Mouse (Mus musculus): ENCODE measurements around the gene Pfn4. TPM values are rescaled to one million over a fixed set of nuclear protein-coding genes. Genes with fewer than 3 reads are reported as not detected.

Pfn4 gene
- total and polyA plus RNA-seq, 3 experiments: not detected

DNA sequence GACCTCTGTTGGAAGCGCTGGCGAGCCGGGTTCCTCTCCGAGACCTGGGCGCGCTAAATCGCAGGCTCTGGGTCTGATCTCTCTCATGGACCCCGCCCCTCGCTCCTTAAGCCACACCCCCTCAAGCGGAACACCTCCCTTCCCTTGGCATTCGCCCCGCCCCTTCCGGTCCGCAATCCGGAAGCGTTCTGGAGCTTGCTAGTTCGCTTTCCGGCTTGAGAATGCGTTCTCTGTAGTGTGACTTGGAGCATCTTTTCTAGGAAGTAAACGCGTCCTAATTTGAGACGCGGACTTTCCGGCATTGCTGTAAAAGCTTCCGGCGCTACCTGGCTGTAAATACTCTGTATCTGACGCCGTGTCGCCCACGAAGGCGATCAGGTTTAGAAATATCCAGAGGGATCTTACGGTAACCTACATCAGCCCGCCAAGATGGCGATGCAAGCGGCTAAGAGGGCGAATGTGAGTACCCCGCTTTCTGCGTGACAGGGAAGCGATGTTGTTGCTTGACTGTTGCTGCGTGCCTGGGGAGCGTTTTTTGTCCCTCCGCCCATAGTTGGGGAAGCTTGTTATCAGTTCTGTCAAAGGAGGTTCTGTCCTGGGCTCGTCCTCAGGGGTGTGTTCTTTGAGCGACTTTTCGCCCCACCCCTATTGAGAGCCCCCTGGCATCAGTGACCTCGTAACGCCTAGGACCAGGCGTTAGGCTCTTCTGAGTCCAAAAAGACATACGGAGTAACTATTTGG, 48.7 kb downstream of the Pfn4 start, which contains the start of gene Sf3b6:
TSS of gene Sf3b6 (plus strand) at position 184 of the 741 bp plus-strand sequence.
- peak within 1 kb of the TSS; percentile 92 for H3K9ac ChIP-seq (ENCODE audit: insufficient read depth, low read depth)
- dilution Hi-C loops (cut with MboI; ENCODE audit: extremely low pct_ligation_motif_present, extremely low pct_unique_long_range_greater_than_20kb, low sequenced_read_pairs) (no loop called here), in situ Hi-C loops (cut with MboI; ENCODE audit: low pct_ligation_motif_present, low pct_unique_long_range_greater_than_20kb, low sequenced_read_pairs) (no loop called here)
- peaks cover 24% of the 10 kb centered on the region for H3K79me2 ChIP-seq (replicated peaks; ENCODE audit: control insufficient read depth, extremely low read depth, insufficient read depth, poor library complexity, severe bottlenecking)
- H3K4me2 ChIP-seq (ENCODE audit: insufficient read depth, low read depth, poor library complexity, severe bottlenecking): peak within 1 kb of the TSS; percentile 68
- no peaks in the 10 kb centered on the region for H3K27me3 ChIP-seq (replicated peaks)
- peak within 1 kb of the TSS; percentile 56 for H3K27ac ChIP-seq (ENCODE audit: insufficient read depth, low read depth)
- peak within 1 kb of the TSS; percentile 72 to 93 (median 91) for H3K4me3 ChIP-seq (replicated peaks in 1 of 3; ENCODE audit: low read depth in 2 of 3, low read length in 2 of 3, poor library complexity in 1 of 3)
- DNase-seq (ENCODE audit: extremely low read depth): peak; percentile 99
- H3K4me1 ChIP-seq (ENCODE audit: control insufficient read depth in 1 of 2, insufficient read depth in 2 of 2): peaks cover 0 to 13% of the 10 kb centered on the region in 2 experiments; a peak in 2 of 4 replicates
- H3K9me3 ChIP-seq (replicated peaks; ENCODE audit: low read length): no peaks in the 10 kb centered on the region
- TF ChIP-seq IRF4 (IDR thresholded peaks at IDR 0.05; ENCODE audit: low read depth, low read length) (no peak), GABPA (IDR thresholded peaks at IDR 0.05; ENCODE audit: insufficient replicate concordance, low read depth, low read length) (no peak; the same call in 1 of the 2 replicates), NELFE (IDR thresholded peaks at IDR 0.05; ENCODE audit: low read depth, low read length) (peak; percentile 87), MYC (IDR thresholded peaks at IDR 0.05; ENCODE audit: low read depth, low read length) (peak; percentile 58), MXI1 (IDR thresholded peaks at IDR 0.05; ENCODE audit: low read depth, low read length) (peak; percentile 53; the same call in 1 of the 2 replicates), ELF1 (IDR thresholded peaks at IDR 0.05; ENCODE audit: low read depth, low read length) (peak; percentile 97), HCFC1 (IDR thresholded peaks at IDR 0.05; ENCODE audit: low read depth, low read length) (peak; percentile 86), POLR2A (IDR thresholded peaks at IDR 0.05; ENCODE audit: low read depth, low read length) (peak; percentile 94), KAT2A (IDR thresholded peaks at IDR 0.05; ENCODE audit: insufficient replicate concordance, low read length) (0 out of 2 replicates have a peak, but pooled peaks have one; percentile 63), CTCF (conservative IDR thresholded peaks at IDR 0.05 in 1 of 2, IDR thresholded peaks at IDR 0.05 in 1 of 2; ENCODE audit: low read depth in 2 of 2, low read length in 2 of 2) (no peak), E2F4 (IDR thresholded peaks at IDR 0.05; ENCODE audit: insufficient replicate concordance, low read depth, low read length) (no peak), ZNF384 (IDR thresholded peaks at IDR 0.05; ENCODE audit: low read depth, low read length) (no peak), USF2 (conservative IDR thresholded peaks at IDR 0.05; ENCODE audit: low read depth, low read length) (no peak), MAZ (IDR thresholded peaks at IDR 0.05; ENCODE audit: low read depth, low read length) (peak; percentile 98), EP300 (IDR thresholded peaks at IDR 0.05; ENCODE audit: low read length) (no peak), UBTF (IDR thresholded peaks at IDR 0.05; ENCODE audit: low read depth, low read length) (no peak), MEF2A (IDR thresholded peaks at IDR 0.05; ENCODE audit: borderline replicate concordance, low read depth, low read length) (no peak), ETS1 (conservative IDR thresholded peaks at IDR 0.05; ENCODE audit: low read depth, low read length) (no peak), ZKSCAN1 (IDR thresholded peaks at IDR 0.05; ENCODE audit: borderline replicate concordance, low read depth, low read length) (no peak), PAX5 (IDR thresholded peaks at IDR 0.05; ENCODE audit: low read length) (no peak), ZMIZ1 (IDR thresholded peaks at IDR 0.05; ENCODE audit: low read depth, low read length) (no peak), RAD21 (IDR thresholded peaks at IDR 0.05; ENCODE audit: low read depth, low read length) (no peak), TCF12 (IDR thresholded peaks at IDR 0.05; ENCODE audit: low read depth, low read length) (peak; percentile 71), SIN3A (IDR thresholded peaks at IDR 0.05; ENCODE audit: low read length) (0 out of 2 replicates have a peak, but pooled peaks have one; percentile 31), SMC3 (IDR thresholded peaks at IDR 0.05; ENCODE audit: low read depth, low read length) (no peak), TBP (conservative IDR thresholded peaks at IDR 0.05; ENCODE audit: low read depth, low read length) (peak; percentile 76), MAFK (IDR thresholded peaks at IDR 0.05; ENCODE audit: insufficient replicate concordance, low read length) (no peak)
- H3K36me3 ChIP-seq (replicated peaks in 1 of 2; ENCODE audit: control insufficient read depth in 1 of 2, insufficient read depth in 1 of 2, low read length in 1 of 2): peaks cover 10 to 31% of the 10 kb centered on the region in 2 experiments

Measured in CH12.LX (cell line).